Mouse (Mus musculus) urinary bladder, postnatal 4 days (tissue): ENCODE data around the gene Nt5dc3.

Experiments
- DNase-seq, 2 experiments: peaks; one replicate each; pipeline ENCODE4 v3.0.0; 2021 to 2022; ENCODE audit warnings: low spot score in 2 of 2

Gene Nt5dc3

DNA sequence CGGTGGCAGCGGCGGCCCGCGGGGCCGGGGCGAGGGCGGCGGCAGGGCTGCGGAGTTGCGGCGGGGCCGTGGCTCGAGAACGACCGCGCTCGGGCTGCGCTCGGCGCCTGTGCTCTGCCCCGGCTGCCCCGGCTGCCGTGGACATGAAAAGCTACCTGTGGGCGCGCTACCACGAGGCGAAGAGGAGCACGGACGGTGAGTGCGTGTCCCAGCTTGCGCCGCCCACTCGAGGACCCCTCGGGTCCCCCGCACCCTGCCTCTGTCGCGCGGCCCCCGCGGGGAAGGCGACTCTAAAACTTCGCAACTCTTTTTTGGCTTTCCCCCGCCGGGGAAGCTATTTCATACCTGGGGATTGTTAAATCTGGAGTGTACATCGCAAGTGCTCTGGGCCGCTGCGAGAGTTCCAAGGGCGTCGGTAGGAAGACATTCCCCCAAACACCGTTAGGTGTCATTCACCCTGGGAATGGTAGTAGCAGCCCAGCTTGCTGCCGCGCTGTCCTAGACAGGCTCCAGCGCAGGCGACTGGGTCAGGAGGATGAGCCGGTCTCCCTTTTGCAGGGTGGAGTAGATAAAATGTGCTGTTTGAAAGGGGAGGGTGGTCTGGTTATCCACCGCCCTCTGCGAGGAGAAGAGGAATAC is 431 bp downstream of the Nt5dc3 start:
- DNase-seq = no peak

DNA sequence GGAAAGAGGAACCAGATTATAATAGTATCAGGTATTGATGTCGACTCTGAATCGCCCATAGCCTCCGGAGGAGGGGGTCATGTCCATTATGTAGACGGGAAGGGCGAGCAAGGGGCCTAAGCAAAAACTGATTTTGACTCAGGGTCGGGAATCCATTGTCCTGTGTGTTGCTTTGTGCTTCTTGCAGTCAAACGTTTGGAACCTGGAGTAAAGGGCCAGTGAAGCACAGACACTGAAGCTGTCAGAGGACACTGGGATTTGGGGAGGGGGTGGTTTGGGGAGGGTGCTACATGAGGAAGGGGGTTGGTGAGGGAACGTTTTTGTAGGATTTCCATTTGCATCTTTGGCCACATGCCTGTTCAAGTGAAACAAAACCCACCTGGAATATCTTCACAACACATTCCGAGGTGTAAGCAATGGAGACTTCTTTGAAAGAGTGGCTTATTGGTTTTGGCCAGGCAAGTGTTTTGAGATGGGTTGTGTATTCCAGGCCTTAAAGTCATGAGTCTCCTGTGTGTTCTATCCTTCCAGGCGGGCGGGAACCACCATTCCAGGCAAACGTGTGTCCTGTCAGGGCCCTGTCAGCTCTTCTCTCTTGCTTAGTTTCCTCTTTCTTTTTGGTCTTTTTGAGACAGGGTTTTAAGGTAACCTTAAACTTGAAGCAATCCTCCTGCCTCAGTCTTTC is 1.2 kb downstream of the Nt5dc3 start:
- no peak for DNase-seq

DNA sequence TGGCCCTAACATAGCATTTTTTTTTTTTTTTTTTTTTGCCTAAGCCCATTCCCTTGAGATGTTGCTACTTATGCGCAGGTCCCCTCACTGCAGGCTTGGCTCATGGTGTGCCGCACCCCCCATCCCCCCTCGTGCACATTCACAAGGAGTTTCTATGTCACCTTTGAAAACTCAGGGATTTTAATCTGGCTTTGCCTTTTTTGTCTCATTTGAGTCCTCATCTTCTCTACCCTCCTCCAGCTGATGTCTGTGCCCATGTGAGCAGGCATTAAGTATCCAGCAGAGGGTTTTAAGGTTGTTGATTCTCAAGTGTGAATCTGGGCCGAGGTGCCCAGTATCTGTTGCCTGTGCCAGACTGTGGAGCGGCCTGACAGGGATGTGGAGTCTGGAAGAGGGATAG is 2.8 kb downstream of the Nt5dc3 start:
- no peak for DNase-seq

DNA sequence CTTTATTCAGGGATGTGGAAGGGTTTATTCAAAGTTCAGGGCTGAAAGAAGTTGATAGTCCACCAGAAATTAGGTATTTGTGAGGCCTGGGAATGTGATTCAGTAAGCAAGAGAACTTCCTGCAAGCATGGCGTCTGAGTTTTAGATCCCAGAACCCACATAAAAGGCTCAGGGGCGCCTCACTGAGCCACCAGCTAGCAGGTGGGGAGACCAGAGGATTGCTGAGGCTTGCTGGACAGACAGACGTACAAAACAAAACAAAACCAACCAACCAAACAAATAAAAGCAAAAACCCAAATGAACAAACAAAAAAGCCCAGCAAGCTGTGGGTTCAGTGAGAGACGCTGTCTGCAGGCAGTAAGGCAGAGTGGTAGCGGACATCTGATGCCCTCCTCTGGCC is 3.9 kb downstream of the Nt5dc3 start:
- no peak for DNase-seq

DNA sequence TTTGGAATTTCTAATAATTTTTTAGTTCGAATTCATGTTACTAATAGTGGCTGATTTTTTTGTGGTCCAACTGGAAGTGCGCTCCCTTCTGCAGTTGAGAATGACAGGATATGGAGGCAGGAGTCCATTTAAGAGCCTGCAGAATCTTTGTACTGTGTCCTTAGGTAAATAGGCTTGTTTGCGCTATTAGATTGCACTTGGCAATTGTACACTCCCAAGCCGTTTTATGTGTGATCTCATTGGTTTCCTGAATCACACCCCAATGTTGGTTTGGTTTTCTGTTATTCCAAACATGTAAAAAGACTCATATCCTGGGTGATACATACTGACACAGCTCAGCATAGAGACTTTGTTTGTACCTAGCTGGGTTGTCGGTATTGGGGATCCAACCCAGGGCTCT is 4.8 kb downstream of the Nt5dc3 start:
- no peak for DNase-seq

DNA sequence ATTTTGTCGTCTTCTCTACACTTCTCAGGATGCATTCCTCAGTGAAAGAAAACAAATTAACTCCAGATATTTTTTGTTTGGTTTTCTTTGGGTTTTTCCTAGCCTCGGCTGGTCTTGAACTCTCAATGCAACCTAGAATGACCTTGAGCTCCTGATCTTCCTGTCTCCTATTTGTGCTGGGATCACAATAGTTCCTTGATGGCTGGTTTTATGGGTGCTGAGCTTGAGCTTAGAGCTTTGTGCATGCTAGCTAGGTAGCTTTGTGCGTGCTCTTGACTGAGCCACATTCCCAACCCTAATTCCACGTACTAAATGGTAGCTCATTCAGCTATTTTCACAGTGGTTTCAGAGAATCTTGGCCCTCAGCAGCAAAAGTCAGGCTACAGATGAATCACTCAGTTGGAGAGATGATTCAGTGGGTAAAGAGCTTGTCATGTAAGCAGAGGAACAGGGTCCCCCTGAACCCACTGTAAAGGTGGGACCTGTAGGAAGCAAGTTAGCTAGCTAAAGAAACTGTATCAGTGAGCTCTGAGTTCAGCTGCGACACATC is 5.4 kb downstream of the Nt5dc3 start:
- DNase-seq = no peak

DNA sequence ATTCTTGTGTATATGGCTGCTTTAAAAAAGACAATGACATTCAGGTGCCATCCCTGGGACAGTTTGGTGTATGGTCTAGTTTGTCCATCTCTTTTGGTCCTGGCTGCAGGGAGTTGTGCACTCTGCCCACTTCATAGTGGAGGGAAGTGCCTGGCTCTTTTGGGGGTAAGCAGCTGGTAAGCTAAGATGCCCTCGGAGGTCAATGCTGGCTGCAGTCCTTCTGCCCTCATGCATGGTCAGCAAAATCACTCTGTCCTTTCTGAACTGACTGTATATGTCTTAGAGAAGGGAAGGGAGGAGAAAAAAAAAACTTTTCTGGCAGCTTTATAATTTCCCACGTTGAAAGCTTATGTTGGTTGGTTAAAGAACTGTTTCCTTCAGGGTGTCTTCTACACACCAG is 6.6 kb downstream of the Nt5dc3 start:
- no peak for DNase-seq

DNA sequence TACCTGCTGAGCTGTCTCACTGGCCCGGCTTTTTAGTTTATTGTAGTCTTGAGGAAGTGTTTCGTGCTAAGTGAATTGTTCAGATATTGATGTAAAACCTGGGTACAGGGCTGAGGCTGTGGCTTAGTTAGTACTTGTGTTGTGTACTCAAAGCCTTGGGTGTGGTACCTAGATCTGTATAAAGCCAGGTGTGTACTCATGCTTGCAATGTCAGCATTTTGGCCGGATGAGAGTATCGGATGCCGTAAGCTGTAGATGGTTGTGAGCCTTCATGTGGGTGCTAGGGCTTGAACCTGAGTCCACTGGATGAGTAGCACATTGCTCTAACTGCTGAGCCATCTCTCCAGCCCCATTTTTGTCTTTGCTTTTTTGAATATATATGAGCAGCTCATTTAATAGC is 7.3 kb downstream of the Nt5dc3 start:
- DNase-seq = no peak

DNA sequence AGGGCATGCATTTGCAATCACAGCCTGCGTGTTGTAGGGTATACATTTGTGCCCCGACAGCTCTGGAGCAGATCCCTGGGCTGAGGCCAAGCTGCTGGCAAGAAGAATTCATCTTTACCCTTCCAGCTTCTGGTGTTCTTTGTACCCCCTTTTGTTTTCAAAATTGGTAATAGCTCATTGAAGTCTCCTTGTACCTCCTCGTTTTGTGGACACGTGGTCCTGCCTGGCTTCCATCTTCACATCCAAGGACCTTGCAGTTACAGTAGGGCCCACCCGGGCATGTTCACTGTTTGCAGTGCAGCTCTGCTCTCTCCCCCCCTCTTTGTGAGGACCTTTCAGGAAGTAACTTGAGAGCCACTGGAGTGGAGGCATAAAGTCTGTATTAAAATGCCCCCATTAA is 9.4 kb downstream of the Nt5dc3 start:
- no peak for DNase-seq

DNA sequence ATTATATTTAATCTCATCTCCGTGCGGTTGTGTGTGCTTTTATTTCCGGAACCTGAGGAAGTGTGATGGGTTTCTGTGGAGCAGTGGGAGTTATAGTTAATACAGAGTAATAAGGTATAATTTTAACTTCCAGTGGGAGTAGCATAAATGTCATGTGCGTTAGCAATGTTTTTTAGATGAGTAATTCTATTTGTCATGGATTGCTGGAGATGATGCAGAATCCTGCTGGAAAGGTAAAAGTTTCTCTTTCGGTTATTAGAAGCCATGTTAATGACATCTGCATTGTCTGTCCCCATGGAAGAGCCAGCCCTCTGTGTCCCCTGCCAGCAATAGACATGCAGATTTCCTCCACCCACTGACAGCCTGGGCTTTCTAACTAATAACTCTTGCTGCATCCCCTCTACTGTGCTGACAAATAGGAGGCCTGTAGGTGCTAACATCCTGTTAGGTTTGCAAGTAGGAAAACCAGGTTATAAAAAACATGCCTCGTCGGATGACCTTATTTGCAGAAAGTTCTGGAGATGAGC is 10.4 kb downstream of the Nt5dc3 start:
- no peak for DNase-seq

DNA sequence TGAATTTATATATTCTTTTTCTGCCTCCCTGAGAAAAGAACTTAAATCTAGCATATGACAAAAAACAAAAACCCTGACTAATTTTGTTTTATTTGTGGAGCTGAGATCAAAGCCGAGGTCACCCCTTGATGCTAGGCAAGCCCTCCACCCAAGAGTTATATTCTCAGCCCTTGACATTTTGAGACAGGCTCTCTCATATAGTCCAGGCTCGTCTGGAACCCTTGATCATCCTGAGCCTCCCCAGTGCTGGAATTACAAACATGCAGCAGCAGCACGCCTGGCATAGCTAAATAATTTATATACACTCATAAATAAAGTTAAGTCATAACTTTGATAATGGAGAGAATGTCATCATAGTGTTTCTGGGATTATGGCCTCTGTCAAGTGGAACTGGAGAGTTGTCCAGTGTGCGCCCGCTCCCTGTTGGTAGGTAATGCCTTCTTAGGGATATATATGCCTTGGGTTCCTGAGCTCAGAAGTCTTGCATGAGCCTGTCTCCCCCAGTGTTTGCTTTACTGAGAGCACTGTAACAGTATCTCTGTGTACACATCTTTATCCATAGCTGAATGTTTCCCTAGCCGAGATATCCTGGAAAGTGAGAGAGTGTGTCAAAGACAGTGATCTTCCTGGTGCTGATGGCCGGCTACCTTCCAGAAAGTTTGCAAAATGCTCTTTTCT is 12.8 kb downstream of the Nt5dc3 start:
- no peak for DNase-seq

DNA sequence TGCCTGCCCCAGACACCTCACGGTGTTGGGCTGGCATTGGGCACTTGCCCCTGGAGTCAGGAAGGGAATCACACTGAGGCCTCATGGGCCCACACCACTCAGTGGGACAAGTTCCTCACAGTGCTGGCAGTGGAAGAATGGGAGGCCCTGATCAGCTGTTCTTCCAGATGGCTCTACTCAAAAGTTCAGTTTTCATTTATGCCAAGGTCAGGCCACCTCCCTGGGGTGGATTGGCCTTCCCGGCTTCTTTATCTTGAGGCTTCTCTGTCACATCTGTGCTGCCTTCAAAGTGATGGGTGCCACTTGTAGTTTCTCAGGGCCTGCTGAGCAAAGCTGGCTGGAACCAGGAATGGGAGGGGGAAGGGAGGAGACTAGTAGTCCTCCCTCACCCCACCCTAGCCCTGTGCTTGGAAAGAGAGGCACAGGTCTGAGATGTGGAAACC is 14.7 kb downstream of the Nt5dc3 start:
- DNase-seq = no peak

DNA sequence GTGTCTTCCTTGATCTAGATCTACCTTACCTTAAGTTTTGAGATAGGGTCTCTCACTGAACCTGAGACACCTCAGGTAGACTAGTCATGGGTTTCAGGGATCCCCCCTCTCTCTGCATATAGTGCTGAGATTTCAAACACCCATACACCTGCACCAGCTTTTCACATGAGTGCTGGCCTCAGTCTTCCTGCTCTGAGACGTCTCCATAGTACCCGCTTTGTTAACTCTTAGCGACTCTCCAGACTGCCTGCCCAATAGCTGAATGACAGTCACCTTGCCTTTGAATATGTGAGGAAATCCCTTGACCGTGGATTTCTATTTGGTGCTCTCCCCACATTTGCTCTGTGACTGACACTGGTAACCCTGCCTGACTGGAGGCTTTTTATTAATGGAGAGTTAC is 15.4 kb downstream of the Nt5dc3 start:
- DNase-seq = no peak

DNA sequence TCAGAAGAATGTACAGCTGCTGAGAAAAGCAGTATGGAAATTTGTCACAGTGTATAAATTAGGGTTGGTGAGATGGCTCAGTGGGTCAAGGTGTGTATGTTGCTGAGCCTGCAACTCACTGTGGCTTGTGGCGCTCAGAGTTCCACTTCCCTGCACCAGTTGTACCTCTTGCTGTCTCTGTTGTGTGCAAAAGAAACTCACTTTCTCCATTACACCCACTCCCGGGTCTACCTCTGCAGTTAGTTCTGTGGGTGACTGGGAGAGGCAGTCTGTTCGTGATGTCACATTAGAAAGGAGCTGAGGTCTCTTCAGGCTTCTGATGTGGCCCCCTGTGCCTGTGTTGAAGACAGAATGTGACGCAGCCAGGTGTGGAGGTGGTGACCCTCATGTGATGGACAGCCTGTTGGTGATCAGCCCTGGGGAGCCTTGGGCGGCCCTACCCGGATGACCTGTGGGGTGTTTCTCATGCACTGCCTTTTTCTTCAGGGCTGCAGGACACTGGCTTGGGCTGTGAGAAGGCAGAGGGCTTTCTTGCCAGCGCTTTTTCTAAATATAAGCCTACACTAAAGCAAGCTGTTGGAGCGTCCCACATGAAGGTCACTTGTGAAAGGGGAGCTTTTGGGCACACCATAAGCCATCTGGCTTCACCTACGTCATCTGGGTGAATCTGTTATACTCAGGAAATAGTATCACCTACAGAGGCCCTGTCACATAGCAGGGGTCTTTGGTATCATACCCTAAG is 16.2 kb downstream of the Nt5dc3 start:
- no peak for DNase-seq

DNA sequence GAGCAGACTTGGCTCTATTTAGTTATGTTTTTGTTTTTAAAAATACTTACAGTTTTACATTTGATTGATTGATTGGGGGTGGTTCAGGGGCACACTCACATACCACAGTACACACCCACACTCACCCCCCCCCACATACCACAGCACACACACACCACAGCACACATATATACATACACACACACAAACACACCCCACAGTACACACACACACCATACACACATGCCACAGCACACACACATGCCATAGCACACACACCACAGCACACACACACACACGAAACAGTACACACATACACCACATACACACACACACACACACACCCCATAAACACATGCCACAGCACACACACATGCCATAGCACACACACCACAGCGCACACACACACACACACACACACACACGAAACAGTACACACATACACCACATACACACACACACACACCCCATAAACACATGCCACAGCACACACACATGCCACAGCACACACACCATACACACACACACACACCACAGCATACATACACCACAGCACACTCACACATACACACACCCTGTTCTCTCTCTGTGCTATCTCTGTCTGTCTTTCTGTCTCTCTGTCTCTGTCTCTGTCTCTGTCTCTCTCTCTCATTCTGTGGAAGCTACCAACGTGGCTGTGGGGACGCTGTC is 17.4 kb downstream of the Nt5dc3 start:
- no peak for DNase-seq

DNA sequence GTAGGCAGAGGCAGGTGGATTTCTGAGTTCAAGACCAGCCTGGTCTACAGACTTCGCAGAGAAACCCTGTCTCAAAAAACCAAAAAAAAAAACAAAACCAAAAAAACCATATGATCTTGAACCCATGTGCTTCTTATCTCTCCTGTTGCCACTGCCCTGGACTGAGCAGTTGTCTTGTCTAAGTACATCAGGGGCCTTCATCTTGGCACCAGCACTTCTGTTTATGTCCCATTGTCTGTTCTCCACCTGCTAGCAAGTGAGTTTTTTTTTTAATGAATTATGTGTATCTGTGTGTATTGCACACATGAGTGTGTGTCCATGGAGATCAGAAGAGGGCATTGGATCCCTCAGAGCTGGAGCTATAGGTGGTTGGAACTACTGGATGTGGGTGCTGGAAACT is 28.6 kb downstream of the Nt5dc3 start:
- no peak for DNase-seq

DNA sequence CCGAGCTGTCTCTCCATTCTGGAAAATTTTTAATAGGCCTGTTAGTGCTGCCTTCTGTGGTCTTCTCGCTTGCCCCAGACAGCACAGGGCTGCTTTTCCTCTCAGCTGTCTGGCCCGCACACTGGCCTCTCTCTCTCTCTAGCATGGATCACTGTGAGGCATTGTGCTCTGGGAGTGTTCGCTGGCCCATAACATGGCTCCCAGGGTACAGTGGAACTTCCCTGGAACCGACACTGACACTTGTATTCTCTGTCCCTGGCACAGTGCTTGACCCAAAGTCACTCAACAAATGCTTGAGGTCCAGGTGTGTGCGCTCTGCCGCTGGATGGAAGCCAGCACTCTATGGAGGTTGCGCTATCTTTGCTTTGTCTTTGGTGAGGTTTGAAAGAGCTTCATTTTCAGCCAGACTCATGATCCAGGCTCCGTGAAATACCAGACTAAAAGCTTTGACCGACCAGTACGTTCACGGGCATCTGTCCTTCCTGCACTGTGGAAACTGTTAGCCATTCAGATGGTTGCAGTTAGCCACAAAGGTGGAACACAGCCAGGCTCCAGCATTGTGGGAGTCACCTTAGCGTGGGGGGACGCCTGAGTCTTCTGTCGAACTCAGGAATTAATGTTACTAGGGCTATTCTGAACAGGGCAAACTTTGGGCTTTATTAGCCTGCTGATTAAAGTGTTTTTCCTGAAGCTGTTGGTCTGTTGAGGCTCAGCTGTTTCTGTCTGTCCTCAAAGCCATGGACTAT is 29.4 kb downstream of the Nt5dc3 start:
- no peak for DNase-seq

DNA sequence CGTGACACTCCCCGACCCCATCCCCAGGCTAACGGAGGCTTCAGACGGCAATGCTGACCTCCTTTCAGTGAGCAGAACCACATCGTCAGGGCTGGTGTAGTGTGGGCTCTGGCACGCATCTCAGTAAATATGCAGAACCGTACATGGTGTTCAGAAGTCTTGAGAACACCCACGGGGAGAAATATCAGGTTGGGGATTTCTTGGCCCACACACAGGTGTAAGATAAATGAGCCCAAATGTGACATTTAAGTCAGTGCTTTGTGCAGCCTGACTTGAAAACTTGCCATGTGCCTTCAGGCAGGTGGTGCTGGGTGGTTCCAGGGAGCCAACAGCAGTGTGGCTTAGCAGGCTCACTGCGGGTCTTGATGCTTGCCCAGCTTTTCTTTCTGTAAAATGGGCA is 31.2 kb downstream of the Nt5dc3 start:
- DNase-seq = no peak

DNA sequence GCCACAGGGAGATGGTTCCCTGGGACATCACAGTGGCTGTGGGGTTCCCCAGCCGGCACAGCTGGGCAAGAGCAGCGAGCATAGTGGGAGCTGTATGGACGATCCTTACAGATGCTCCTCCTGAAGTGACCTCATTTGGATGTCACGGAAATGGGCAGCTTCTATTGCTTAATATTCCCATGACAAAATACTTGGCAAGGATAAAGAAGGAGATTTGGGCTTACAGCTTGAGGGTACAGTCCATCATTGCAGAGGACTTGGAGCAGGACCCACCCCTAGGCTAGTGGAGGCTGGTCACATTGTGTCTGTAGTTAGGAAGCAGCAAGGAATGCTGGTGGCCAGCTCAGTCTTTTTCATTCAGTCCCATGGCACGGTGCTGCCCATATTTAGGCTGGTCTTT is 31.8 kb downstream of the Nt5dc3 start:
- DNase-seq = no peak

DNA sequence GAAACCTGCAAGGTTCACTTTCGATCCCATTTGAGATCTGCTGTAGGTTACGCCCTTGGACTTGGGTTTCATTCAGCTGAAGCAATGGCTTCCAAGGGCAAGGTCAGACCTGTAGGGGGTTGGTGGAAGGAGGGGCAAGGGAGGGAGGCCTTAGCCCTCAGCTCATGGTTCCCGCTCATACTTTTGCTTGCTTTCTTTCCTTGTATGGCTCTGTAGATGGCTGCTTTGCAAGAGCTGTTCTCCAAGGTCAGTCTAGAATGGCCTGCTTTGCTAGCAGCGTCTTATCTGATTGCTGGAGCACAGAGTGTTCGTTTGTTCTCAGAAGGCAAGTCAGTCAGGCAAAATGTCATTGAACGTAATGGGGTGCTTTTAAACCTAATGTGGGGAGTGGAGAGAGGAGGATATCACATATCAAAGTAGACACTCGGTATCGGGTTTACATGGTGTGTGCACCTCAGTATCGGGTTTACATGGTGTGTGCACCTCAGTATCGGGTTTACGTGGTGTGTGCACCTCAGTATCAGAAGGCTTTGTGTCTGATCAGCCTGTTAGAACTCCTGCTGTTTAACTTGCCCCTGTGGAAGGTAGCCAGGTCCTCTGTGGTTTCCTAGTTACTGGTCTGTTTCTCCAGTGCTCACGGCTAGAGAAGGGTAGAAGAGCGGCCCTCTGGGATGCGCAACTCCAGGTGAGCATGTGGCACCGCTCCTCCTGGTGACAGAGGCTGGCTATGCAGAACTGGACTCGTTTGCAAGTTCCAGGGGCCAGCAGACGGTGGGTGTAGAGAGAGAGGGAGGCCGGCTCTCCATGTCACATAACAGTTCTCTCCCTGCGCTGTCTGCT is 35.7 kb downstream of the Nt5dc3 start:
- peak in 1 of 2 experiments; percentile 48 for DNase-seq
